Mouse (Mus musculus): ENCODE measurements around the gene Stx4a. TPM values are rescaled to one million over a fixed set of nuclear protein-coding genes. Genes with fewer than 3 reads are reported as not detected.
A peak's percentile ranks its signal among the peaks of the same experiment; 100 is the strongest.

Stx4a gene
- total RNA-seq, 2 experiments from 2014 or later: 85.7 to 98.9 TPM

- intact Hi-C loops (cut with DNase I): loop anchor here (1.0 to 5.0 kb wide), 3 partner anchors 34 to 75 kb away; partner anchors contain the start of genes Hsd3b7, Stx1b and Stx4a
- peak overlapping the region; percentile 99 for H3K27ac ChIP-seq
- no peak for DNase-seq (ENCODE audit: extremely low spot score in 1 of 2, low spot score in 2 of 2)
- no peak for TF ChIP-seq CTCF (IDR thresholded peaks at IDR 0.05)
- peak overlapping the region; percentile 68 for H3K4me3 ChIP-seq
These were observed 50.9 kb downstream of the Stx4a start for GRCm38 (mm10) chr7:127874812-127875626.

GRCm38 (mm10) chr7:127875627-127876001 is 51.5 kb downstream of the Stx4a start:
- intact Hi-C loops (cut with DNase I): loop anchor here (1.0 to 5.0 kb wide), 4 partner anchors 34 to 75 kb away; partner anchors contain the start of genes Hsd3b7, Kat8, Stx1b and Stx4a
- Histone ChIP-seq H3K27ac (peak overlapping the region; percentile 99), H3K4me3 (peak overlapping the region; percentile 68)
- TF ChIP-seq CTCF (IDR thresholded peaks at IDR 0.05): no peak
- DNase-seq (ENCODE audit: extremely low spot score in 1 of 2, low spot score in 2 of 2): peak; percentile 93 to 94

- no peak for TF ChIP-seq CTCF (IDR thresholded peaks at IDR 0.05)
- Histone ChIP-seq H3K27ac (peak within 1 kb of the TSS; percentile 99), H3K4me3 (peak within 1 kb of the TSS; percentile 68)
- peak; percentile 71 to 74 for DNase-seq (ENCODE audit: extremely low spot score in 1 of 2, low spot score in 2 of 2)
- intact Hi-C loops (cut with DNase I): loop anchor here (2.0 to 5.0 kb wide), 2 partner anchors 37 to 54 kb away; partner anchors contain the start of genes Kat8, Stx1b and Stx4a
These were observed 52.0 kb downstream of the Stx4a start, which contains the start of gene Zfp646 for GRCm38 (mm10) chr7:127876041-127876466. Gene Zfp646, plus strand, starts transcription at chr7:127876221.

- peak within 1 kb of the TSS; percentile 68 for H3K4me3 ChIP-seq
- DNase-seq (ENCODE audit: extremely low spot score in 1 of 2, low spot score in 2 of 2): peak; percentile 87 to 89
- intact Hi-C loops (cut with DNase I): loop anchor here (2.0 to 5.0 kb wide), 2 partner anchors 36 to 54 kb away; partner anchors contain the start of genes Kat8, Stx1b and Stx4a
- TF ChIP-seq CTCF (IDR thresholded peaks at IDR 0.05): no peak
- H3K27ac ChIP-seq: peak within 1 kb of the TSS; percentile 99
These were observed 52.6 kb downstream of the Stx4a start, which contains the start of gene Zfp668 for GRCm38 (mm10) chr7:127876467-127877348. Gene Zfp668, minus strand, starts transcription at chr7:127876828.

- DNase-seq (ENCODE audit: extremely low spot score in 1 of 2, low spot score in 2 of 2): no peak
- TF ChIP-seq CTCF (IDR thresholded peaks at IDR 0.05): no peak
- intact Hi-C loops (cut with DNase I): loop anchor here (2.0 to 5.0 kb wide), 2 partner anchors 14 to 57 kb away; partner anchors contain the start of genes Stx1b and Stx4a
These were observed 55.2 kb downstream of the Stx4a start for GRCm38 (mm10) chr7:127879301-127879700.

GRCm38 (mm10) chr7:127880431-127880830 is 56.3 kb downstream of the Stx4a start:
- no peak for TF ChIP-seq CTCF (IDR thresholded peaks at IDR 0.05)
- Histone ChIP-seq H3K27ac (no peak overlapping the region), H3K4me3 (no peak overlapping the region)
- DNase-seq (ENCODE audit: extremely low spot score in 1 of 2, low spot score in 2 of 2): no peak
- intact Hi-C loops (cut with DNase I): no loop called here

More at GRCm38 (mm10) chr7:127879301-127879700, 55.2 kb downstream of the Stx4a start:
- Histone ChIP-seq H3K4me3 (no peak overlapping the region), H3K27ac (no peak overlapping the region)

GRCm38 (mm10) chr7:127885951-127886350 is 61.9 kb downstream of the Stx4a start:
- no peak overlapping the region for H3K27ac ChIP-seq
- peak in 1 of 2 experiments; percentile 36 for DNase-seq (ENCODE audit: extremely low spot score in 1 of 2, low spot score in 2 of 2)
- intact Hi-C loops (cut with DNase I): no loop called here
- TF ChIP-seq CTCF (IDR thresholded peaks at IDR 0.05): no peak
- no peak overlapping the region for H3K4me3 ChIP-seq

GRCm38 (mm10) chr7:127886551-127886950 is 62.5 kb downstream of the Stx4a start:
- Histone ChIP-seq H3K27ac (no peak overlapping the region), H3K4me3 (no peak overlapping the region)
- intact Hi-C loops (cut with DNase I): no loop called here
- no peak for TF ChIP-seq CTCF (IDR thresholded peaks at IDR 0.05)
- DNase-seq (ENCODE audit: extremely low spot score in 1 of 2, low spot score in 2 of 2): no peak

GRCm38 (mm10) chr7:127887191-127887590 is 63.1 kb downstream of the Stx4a start:
- intact Hi-C loops (cut with DNase I): no loop called here
- no peak for DNase-seq (ENCODE audit: extremely low spot score in 1 of 2, low spot score in 2 of 2)
- TF ChIP-seq CTCF (IDR thresholded peaks at IDR 0.05): no peak
- Histone ChIP-seq H3K4me3 (no peak overlapping the region), H3K27ac (no peak overlapping the region)

GRCm38 (mm10) chr7:127887781-127888180 is 63.7 kb downstream of the Stx4a start:
- H3K27ac ChIP-seq: no peak overlapping the region
- intact Hi-C loops (cut with DNase I): no loop called here
- H3K4me3 ChIP-seq: no peak overlapping the region
- DNase-seq (ENCODE audit: extremely low spot score in 1 of 2, low spot score in 2 of 2): no peak
- no peak for TF ChIP-seq CTCF (IDR thresholded peaks at IDR 0.05)

GRCm38 (mm10) chr7:127888821-127889220 is 64.7 kb downstream of the Stx4a start:
- no peak for DNase-seq (ENCODE audit: extremely low spot score in 1 of 2, low spot score in 2 of 2)
- no peak overlapping the region for H3K27ac ChIP-seq
- no peak for TF ChIP-seq CTCF (IDR thresholded peaks at IDR 0.05)
- H3K4me3 ChIP-seq: no peak overlapping the region
- intact Hi-C loops (cut with DNase I): no loop called here

Data from left cerebral cortex, adult 2 months (tissue).